Mouse (Mus musculus) layer of hippocampus, postnatal 25 days (tissue): ENCODE measurements around the gene Mageb18. TPM values are rescaled to one million over a fixed set of nuclear protein-coding genes. Genes with fewer than 3 reads are reported as not detected.
A peak's percentile ranks its signal among the peaks of the same experiment; 100 is the strongest.
"Not testable (repeated sequence)": the region's sequence is repeated elsewhere in the genome, so short reads cannot be mapped to it uniquely, and the experiment has no call there.

ENCODE experiments used
- DNase-seq, 2 experiments: peaks; one replicate each; pipeline ENCODE4 v3.0.0; 2022; ENCODE audit warnings: mixed read lengths in 2 of 2, low spot score in 1 of 2; ENCODE audit errors: extremely low spot score in 1 of 2
- total RNA-seq, 2 experiments: library from RNA; stranded (reverse); gene quantifications; 2 replicates each; pipeline ENCODE4 v1.2.3; 2021

Mageb18 gene
- total RNA-seq: not detected

GRCm38 (mm10) chrX:92599472-92599871, at the start of gene Mageb18:
Gene Mageb18 (minus strand): TSS chrX:92599572.
- no peak for DNase-seq

DNA sequence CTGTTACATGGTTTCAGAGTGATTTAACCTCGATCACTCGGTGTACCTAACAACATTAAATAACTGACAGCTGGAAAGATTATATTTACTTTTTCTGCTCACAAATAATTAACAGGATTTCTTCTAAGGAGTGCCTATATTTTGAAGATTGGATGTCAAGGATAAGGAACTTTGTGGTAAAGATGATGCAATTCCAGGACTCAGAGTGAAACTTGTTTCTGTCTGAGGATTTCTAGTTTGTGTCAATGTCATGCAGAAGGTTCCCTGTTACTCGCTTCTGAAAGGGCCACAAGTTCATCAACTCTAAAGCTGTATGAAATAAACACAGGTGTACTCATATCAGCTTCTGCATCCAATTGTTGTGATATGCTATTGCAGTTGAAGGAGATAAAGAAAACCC, 13.4 kb upstream of the Mageb18 start:
- DNase-seq: no peak

- DNase-seq: no peak
These were observed 11.1 kb upstream of the Mageb18 start for GRCm38 (mm10) chrX:92610466-92610865.

DNA sequence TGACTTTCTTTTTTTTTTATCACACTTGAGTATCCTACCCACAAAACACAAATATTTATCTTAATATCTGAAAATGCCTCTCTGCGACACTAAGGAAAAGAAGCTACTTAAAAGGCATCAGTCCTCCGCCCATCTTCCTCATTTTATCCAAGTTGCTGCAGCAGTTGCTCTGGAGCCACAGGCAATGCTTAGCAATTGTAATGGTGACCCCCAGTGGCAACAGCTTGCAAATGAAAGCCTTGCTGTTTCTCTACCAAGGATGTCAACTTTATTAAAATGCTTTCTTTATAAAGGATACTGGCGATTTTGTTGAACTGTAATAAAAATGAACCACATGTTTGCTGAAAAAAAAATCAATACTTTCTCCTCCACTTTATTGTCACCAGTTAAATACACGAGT, 2.0 kb downstream of the Mageb18 start:
- DNase-seq: peak in 1 of 2 experiments; percentile 27

DNA sequence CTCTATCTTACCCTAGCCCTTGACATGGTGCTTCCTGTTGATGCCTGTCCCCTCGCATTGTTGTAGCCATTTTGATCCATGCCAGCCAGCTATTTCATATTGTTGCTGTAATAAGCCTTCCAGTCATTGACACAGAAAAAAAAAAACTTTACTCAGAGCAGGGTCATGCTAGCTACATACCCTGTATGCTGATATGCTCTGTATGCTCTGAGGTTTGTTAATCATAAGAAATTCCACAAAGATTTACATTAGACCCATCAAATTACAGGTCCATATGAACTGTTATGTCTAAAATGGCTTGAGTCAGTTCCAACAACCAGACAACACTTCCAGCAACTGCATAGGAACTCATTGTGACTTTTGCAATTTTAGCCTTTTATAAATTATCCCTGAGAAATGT, 71.5 kb downstream of the Mageb18 start:
- DNase-seq: no peak

DNA sequence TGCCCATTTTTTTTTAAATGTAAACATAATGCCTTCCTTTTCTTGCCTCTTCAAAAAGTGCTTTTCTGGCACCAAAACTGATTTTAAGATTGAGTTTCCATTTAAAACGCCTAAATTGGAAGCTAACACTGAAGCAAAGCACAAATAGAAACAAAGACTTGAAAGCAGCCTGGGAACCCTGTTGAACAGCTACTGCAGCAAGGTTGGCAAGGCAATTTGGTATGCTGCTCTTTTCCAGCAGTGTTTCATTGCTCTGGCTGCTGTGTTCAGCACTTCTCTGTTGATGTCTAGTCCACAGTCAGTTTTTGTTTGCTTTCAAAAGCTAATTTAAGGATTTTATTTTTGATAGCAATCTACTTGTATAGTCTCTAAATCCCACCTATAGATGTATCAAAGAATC, 101.1 kb downstream of the Mageb18 start:
- no peak for DNase-seq

- not testable (repeated sequence) for DNase-seq
These were observed 109.7 kb downstream of the Mageb18 start, which contains the start of gene Gm5941 for GRCm38 (mm10) chrX:92489649-92490048. Gene Gm5941 (plus strand): TSS chrX:92489949.

- DNase-seq: no peak
These were observed 134.6 kb downstream of the Mageb18 start for GRCm38 (mm10) chrX:92464773-92465172.

GRCm38 (mm10) chrX:92460496-92460895, 138.9 kb downstream of the Mageb18 start:
- peak in 1 of 2 experiments; percentile 3 for DNase-seq

DNA sequence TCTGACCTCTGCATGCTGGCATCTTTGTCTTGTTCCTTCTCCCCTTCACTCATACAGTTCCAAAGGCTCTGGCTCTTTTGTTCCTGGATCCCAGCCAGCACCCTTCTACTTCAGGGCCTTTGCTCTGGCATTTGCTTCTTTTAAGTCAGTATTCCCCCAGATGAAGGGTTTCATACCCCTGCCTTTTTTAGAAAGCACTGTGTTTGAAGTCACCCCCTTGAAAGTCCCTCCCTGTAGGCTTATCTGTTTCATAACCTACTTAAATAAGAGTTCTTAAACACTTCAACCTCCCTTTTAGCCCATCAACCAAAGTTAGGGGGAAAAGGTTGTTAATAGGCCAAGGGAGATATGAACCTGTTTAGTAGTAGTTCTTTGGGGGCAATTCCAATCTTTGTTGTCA, 212.0 kb downstream of the Mageb18 start:
- DNase-seq: no peak

GRCm38 (mm10) chrX:92342924-92343323, 256.4 kb downstream of the Mageb18 start:
- DNase-seq: peak in 1 of 2 experiments; percentile 47

GRCm38 (mm10) chrX:92340906-92341305, 258.5 kb downstream of the Mageb18 start:
- DNase-seq: no peak

- no peak for DNase-seq
These were observed 259.8 kb downstream of the Mageb18 start for GRCm38 (mm10) chrX:92339551-92339950.

DNA sequence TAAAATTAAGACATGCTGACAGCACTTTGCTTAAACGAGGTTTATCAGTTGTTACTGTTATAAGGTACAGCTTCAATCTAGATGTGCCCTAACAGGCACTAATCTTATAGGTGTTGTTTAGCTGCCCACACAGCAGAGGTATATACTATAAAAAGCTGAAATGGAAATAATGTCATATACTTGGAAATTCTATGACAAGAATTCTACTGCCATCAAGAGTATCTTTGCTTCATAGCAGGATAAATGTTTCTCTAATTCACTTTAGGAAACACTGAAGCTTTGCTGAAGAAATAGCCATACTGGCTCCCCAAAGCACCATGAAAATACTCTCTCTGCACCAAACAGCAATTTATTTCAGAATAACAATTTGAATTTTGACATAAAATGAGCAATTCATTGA, 265.9 kb downstream of the Mageb18 start:
- no peak for DNase-seq

DNA sequence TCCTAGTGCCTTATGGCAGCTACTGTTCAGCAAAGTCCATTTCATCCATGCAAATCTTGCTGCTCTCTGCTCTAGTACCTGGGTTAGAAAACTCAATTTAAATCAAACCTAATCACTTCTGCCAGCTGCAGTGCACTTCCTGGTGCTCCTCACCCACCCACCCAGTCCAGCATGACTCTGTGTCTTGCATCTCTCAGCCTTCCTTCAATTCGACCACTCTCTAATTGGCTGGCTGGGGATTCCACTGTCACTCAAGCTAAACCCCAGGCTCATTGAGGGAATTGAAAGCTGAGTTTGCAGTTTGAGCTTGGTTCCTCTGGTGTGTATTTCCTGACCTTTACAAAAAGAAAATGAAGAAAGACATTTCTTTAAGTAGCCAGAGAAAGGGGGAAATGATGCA, 275.8 kb downstream of the Mageb18 start:
- DNase-seq: no peak

GRCm38 (mm10) chrX:92280619-92281018, 318.8 kb downstream of the Mageb18 start:
- DNase-seq: no peak

Other genes with a start within 250 kb of the Mageb18 start
- gene Gm5941, start 109.6 kb downstream of the Mageb18 start, total RNA-seq: not detected